Mouse (Mus musculus) cortical plate, adult 2 months (tissue): ENCODE results near the gene Myrf. TPM values are rescaled to one million over a fixed set of nuclear protein-coding genes. Genes with fewer than 3 reads are reported as not detected.

ENCODE experiments used
- H3K27ac ChIP-seq: fragments of 200-500 bp; 2 replicates; pipeline ENCODE4 v1.5.1; 2012; ENCODE audit warnings: low read length, control low read depth, inconsistent platforms; ENCODE audit not compliant: insufficient read depth
- H3K4me1 ChIP-seq: fragments of 200-500 bp; 2 replicates; pipeline ENCODE4 v1.6.1; 2011; ENCODE audit warnings: low read length; ENCODE audit not compliant: control insufficient read depth, insufficient read depth
- H3K4me3 ChIP-seq: fragments of 200-500 bp; 2 replicates; pipeline ENCODE4 v1.5.1; 2011; ENCODE audit warnings: mild to moderate bottlenecking, low read length, control low read depth; ENCODE audit not compliant: insufficient read depth
- CTCF ChIP-seq: fragments of 200-500 bp; IDR thresholded peaks from 2 replicates; pipeline ENCODE4 v1.5.1; 2011; ENCODE audit warnings: mild to moderate bottlenecking, control low read depth, low read length; ENCODE audit not compliant: insufficient read depth; ENCODE audit errors: extremely low read depth
- POLR2A ChIP-seq: fragments of 200-500 bp; IDR thresholded peaks from 2 replicates; pipeline ENCODE4 v1.6.1; 2011; ENCODE audit warnings: mild to moderate bottlenecking, low read length, control low read depth; ENCODE audit not compliant: insufficient read depth; ENCODE audit errors: extremely low read depth
- polyA plus RNA-seq: library from polyadenylated mRNA; depleted of rRNA; stranded (reverse); fragments of >200 nt; gene quantifications from 2 replicates; pipeline ENCODE4 v1.2.3, GENCODE M21; 2012

Myrf gene
- polyA plus RNA-seq, 1 experiment, result 26.4 TPM

GRCm38 (mm10) chr19:10276483-10277144, 36.1 kb upstream of the Myrf start:
- H3K27ac ChIP-seq, result no peak overlapping the region
- peaks cover 42% of the 10 kb centered on the region for H3K4me1 ChIP-seq
- TF ChIP-seq CTCF (no peak), POLR2A (no peak)
- no peak overlapping the region for H3K4me3 ChIP-seq

- Histone ChIP-seq H3K27ac (no peak overlapping the region), H3K4me3 (no peak overlapping the region), H3K4me1 (peaks cover 27% of the 10 kb centered on the region)
- no peak for TF ChIP-seq CTCF
- no peak for TF ChIP-seq POLR2A
These were observed 33.5 kb upstream of the Myrf start for GRCm38 (mm10) chr19:10274056-10274455.

- H3K27ac ChIP-seq, result peak overlapping the region; percentile 37
- no peak overlapping the region for H3K4me3 ChIP-seq
- H3K4me1 ChIP-seq, result peaks cover 21% of the 10 kb centered on the region
- TF ChIP-seq POLR2A (peak; percentile 52; the same call in 1 of the 2 replicates), CTCF (no peak)
These were observed 32.2 kb upstream of the Myrf start for GRCm38 (mm10) chr19:10272746-10273145.

- TF ChIP-seq POLR2A (no peak), CTCF (no peak)
- peaks cover 15% of the 10 kb centered on the region for H3K4me1 ChIP-seq
- no peak overlapping the region for H3K27ac ChIP-seq
- H3K4me3 ChIP-seq, result no peak overlapping the region
These were observed 31.0 kb upstream of the Myrf start for GRCm38 (mm10) chr19:10271592-10271991.

GRCm38 (mm10) chr19:10270356-10270755, 29.8 kb upstream of the Myrf start:
- no peak overlapping the region for H3K27ac ChIP-seq
- no peak overlapping the region for H3K4me3 ChIP-seq
- H3K4me1 ChIP-seq, result peaks cover 8% of the 10 kb centered on the region
- no peak for TF ChIP-seq POLR2A
- no peak for TF ChIP-seq CTCF

- Histone ChIP-seq H3K4me3 (no peak overlapping the region), H3K27ac (no peak overlapping the region), H3K4me1 (peaks cover 7% of the 10 kb centered on the region)
- TF ChIP-seq POLR2A, result no peak
- no peak for TF ChIP-seq CTCF
These were observed 28.3 kb upstream of the Myrf start for GRCm38 (mm10) chr19:10268851-10269250.

- Histone ChIP-seq H3K4me3 (no peak overlapping the region), H3K4me1 (peaks cover 2% of the 10 kb centered on the region; the same call in 1 of the 2 replicates), H3K27ac (no peak overlapping the region)
- TF ChIP-seq CTCF (no peak), POLR2A (no peak)
These were observed 27.4 kb upstream of the Myrf start for GRCm38 (mm10) chr19:10267953-10268352.

- TF ChIP-seq POLR2A, result no peak
- H3K4me3 ChIP-seq, result no peak overlapping the region
- H3K4me1 ChIP-seq, result no peaks in the 10 kb centered on the region
- 0 out of 2 replicates have a peak overlapping the region, but pooled peaks have one; percentile 5 for H3K27ac ChIP-seq
These were observed 26.5 kb upstream of the Myrf start for GRCm38 (mm10) chr19:10267057-10267456.

- Histone ChIP-seq H3K4me3 (no peak overlapping the region), H3K27ac (no peak overlapping the region), H3K4me1 (no peaks in the 10 kb centered on the region)
- TF ChIP-seq POLR2A (no peak), CTCF (peak; percentile 64)
These were observed 25.8 kb upstream of the Myrf start for GRCm38 (mm10) chr19:10266196-10266850.

- no peak overlapping the region for H3K27ac ChIP-seq
- H3K4me1 ChIP-seq, result no peaks in the 10 kb centered on the region
- H3K4me3 ChIP-seq, result no peak overlapping the region
- TF ChIP-seq CTCF (no peak), POLR2A (no peak)
These were observed 20.8 kb upstream of the Myrf start for GRCm38 (mm10) chr19:10261369-10261768.
